Mouse (Mus musculus) liver, adult 2 months (tissue): ENCODE data around the gene Fhit. TPM values are rescaled to one million over a fixed set of nuclear protein-coding genes. Genes with fewer than 3 reads are reported as not detected.

Source experiments
- DNase-seq: peaks from one replicate; pipeline ENCODE4 v3.0.0-alpha.2; 2011; ENCODE audit warnings: low read depth, low spot score; ENCODE audit errors: extremely low read depth
- H3K27ac ChIP-seq: fragments of 200-500 bp; replicated peaks from 2 replicates; pipeline ENCODE4 v1.5.1; 2012; ENCODE audit warnings: low read depth, mild to moderate bottlenecking, control low read depth, inconsistent platforms, low read length; ENCODE audit not compliant: insufficient read depth
- H3K27me3 ChIP-seq: fragments of 200-500 bp; 2 replicates; pipeline ENCODE4 v1.6.1; 2012; ENCODE audit warnings: mild to moderate bottlenecking, moderate library complexity, low read length, inconsistent platforms; ENCODE audit not compliant: control insufficient read depth, insufficient read depth
- H3K36me3 ChIP-seq: fragments of 200-500 bp; 2 replicates; pipeline ENCODE4 v1.6.1; 2012; ENCODE audit warnings: low read length, inconsistent platforms; ENCODE audit not compliant: control insufficient read depth, insufficient read depth
- H3K4me1 ChIP-seq: fragments of 200-500 bp; 2 replicates; pipeline ENCODE4 v1.6.1; 2011; ENCODE audit warnings: low read length; ENCODE audit not compliant: control insufficient read depth, insufficient read depth
- H3K4me3 ChIP-seq: fragments of 200-500 bp; 2 replicates; pipeline ENCODE4 v1.5.1; 2011; ENCODE audit warnings: low read depth, mild to moderate bottlenecking, control low read depth, low read length, moderate library complexity; ENCODE audit not compliant: insufficient read depth
- H3K79me2 ChIP-seq: fragments of 200-500 bp; 2 replicates; pipeline ENCODE4 v1.6.1; 2012; ENCODE audit warnings: inconsistent platforms, mild to moderate bottlenecking, low read length, moderate library complexity; ENCODE audit not compliant: control insufficient read depth, insufficient read depth
- H3K9ac ChIP-seq: fragments of 200-500 bp; 2 replicates; pipeline ENCODE4 v1.6.1; 2012; ENCODE audit warnings: low read depth, mild to moderate bottlenecking, control low read depth, inconsistent platforms, low read length
- CTCF ChIP-seq: fragments of 200-500 bp; IDR thresholded peaks from 2 replicates; pipeline ENCODE4 v1.5.1; 2011; ENCODE audit warnings: low read depth, low read length, control low read depth
- POLR2A ChIP-seq: fragments of 200-500 bp; IDR thresholded peaks from 2 replicates; pipeline ENCODE4 v1.6.1; 2011; ENCODE audit warnings: low read length, control low read depth; ENCODE audit not compliant: insufficient read depth; ENCODE audit errors: extremely low read depth
- WGBS: fragments of 180-500 bp; shearing (Covaris S2); methylation state at CpG from one replicate; pipeline ENCODE4 v1.1.7; 2018; 5-methylcytosine and 5-hydroxymethylcytosine counted together
- polyA plus RNA-seq: library from polyadenylated mRNA; depleted of rRNA; stranded (reverse); fragments of >200 nt; gene quantifications from 2 replicates; pipeline ENCODE4 v1.2.3, GENCODE M21; 2012; rRNA removed
- total RNA-seq: library from RNA; depleted of rRNA; stranded (reverse); fragments of >200 nt; gene quantifications from 2 replicates; pipeline ENCODE4 v1.2.3, GENCODE M21; 2014; rRNA removed

The Fhit gene
- total and polyA plus RNA-seq, 2 experiments = 7.6 to 7.8 TPM

DNA sequence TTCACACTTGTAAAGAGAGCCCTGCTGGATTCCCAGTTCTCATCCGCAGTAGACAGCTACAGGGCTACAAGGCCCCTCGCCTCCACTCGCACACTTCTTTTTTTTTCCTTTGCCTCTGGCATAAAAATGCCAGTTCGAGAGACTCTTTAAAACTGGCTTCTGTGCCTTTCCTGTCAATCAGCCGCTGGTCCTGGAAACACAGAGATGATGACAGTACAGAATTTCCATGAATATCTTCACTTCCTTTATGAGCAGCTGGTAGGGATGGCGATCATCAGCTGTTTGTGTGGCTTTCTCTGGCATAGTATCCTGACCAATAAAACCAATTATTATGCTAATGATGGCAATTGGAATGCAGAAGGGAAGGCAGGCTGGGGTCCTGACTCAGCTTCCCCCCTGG, 1626.3 kb downstream of the Fhit start:
- no peak for DNase-seq

DNA sequence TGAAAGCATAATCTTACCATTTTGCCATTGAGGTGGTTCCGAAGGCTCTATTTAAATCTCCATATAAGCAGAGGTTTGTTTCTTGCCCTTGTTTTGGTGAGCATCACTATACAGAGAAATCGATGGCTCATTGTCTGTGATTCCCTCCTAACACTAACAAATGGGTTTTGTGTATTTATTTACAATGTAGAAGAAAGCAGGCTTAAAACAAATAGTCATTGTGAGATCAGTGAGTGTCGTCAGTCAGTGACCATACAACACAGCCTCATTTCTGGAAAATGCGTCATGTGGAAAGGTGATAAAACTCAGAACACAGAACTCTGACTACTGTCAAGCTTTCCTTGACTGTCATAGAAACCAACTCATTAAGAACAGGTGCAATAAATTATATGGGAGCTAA, 1632.6 kb downstream of the Fhit start:
- H3K4me3 ChIP-seq = no peak overlapping the region
- TF ChIP-seq CTCF = no peak
- no peak for TF ChIP-seq POLR2A
- no peak for DNase-seq
- H3K9ac ChIP-seq = no peak overlapping the region
- H3K27ac ChIP-seq = no peak overlapping the region
- no peaks in the 10 kb centered on the region for H3K36me3 ChIP-seq
- H3K4me1 ChIP-seq = no peaks in the 10 kb centered on the region
- WGBS = 93% methylated on average over 4 of the region's 4 CpGs
- H3K79me2 ChIP-seq = no peaks in the 10 kb centered on the region
- no peaks in the 10 kb centered on the region for H3K27me3 ChIP-seq

More for the DNA sequence above, 1626.3 kb downstream of the Fhit start:
- no peaks in the 10 kb centered on the region for H3K36me3 ChIP-seq
- H3K27me3 ChIP-seq = no peaks in the 10 kb centered on the region
- 74% methylated on average over 6 of the region's 6 CpGs for WGBS
- TF ChIP-seq POLR2A (no peak), CTCF (no peak)
- no peak overlapping the region for H3K27ac ChIP-seq
- H3K79me2 ChIP-seq = no peaks in the 10 kb centered on the region
- no peaks in the 10 kb centered on the region for H3K4me1 ChIP-seq
- H3K4me3 ChIP-seq = no peak overlapping the region
- H3K9ac ChIP-seq = no peak overlapping the region

DNA sequence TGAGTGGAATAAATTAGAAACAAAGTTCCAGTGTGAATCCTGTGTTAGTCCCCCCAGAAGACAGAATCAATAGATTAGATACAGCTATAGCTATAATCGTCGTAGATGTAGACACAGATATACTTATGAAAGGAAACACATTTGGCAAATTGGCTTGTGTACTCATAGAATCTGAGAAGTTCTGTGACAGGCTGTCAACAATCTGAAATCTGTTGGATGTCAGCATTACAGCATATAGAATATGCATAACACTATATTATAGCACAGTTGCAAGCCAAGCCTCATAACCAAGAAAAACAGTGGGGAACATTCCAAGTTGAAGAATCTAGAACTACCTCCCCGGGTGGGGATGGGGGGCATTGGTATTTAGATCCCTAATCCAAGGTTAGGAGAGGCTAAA, 1635.7 kb downstream of the Fhit start:
- no peaks in the 10 kb centered on the region for H3K36me3 ChIP-seq
- no peak for DNase-seq
- H3K4me3 ChIP-seq = no peak overlapping the region
- no peaks in the 10 kb centered on the region for H3K27me3 ChIP-seq
- no peak for TF ChIP-seq CTCF
- no peak for TF ChIP-seq POLR2A
- no peak overlapping the region for H3K9ac ChIP-seq
- H3K4me1 ChIP-seq = no peaks in the 10 kb centered on the region
- 90% methylated on average over 3 of the region's 3 CpGs for WGBS
- H3K79me2 ChIP-seq = no peaks in the 10 kb centered on the region
- no peak overlapping the region for H3K27ac ChIP-seq

DNA sequence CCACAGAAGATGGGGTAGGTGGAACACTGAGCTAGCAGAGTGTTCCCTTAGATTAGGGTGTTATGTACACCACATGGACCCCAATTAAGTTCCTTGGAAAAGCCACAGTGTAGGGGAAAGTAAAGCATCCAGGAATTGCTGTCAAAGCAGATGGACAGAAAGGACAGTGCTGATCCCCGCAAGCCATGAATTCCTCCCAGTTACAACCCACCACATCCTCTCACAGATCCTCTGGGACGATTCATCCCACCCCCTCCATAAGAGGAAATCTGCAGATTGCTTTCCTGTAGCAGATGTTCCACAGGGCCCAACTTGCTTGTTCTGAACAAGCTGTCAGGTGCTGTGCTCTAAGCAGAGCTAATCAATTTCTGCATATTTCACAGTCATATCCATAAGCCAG, 1644.2 kb downstream of the Fhit start:
- no peak for TF ChIP-seq POLR2A
- TF ChIP-seq CTCF = no peak
- Histone ChIP-seq H3K4me1 (no peaks in the 10 kb centered on the region), H3K9ac (no peak overlapping the region), H3K36me3 (no peaks in the 10 kb centered on the region), H3K27me3 (no peaks in the 10 kb centered on the region), H3K79me2 (no peaks in the 10 kb centered on the region), H3K4me3 (no peak overlapping the region), H3K27ac (no peak overlapping the region)
- 71% methylated on average over 2 of the region's 2 CpGs for WGBS
- no peak for DNase-seq

DNA sequence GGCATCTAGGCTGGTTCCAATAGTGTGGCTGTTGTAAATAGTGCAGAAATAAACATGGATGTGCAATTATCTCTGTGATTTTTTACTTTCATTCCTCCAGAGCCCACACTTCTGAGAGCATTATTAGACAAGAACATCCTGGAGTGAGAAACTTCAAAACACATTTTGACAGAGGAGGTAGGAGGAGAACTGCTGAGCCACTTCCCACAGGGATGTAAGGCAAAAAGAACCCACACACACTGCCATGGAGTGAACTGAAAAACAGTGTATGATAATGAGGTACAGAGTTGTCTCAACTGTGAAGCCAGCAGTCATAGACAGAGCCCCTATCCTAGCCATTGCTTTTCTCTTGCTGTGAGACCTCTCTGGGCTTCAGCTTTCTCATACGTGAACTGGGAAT, 1652.2 kb downstream of the Fhit start:
- no peaks in the 10 kb centered on the region for H3K27me3 ChIP-seq
- no peaks in the 10 kb centered on the region for H3K4me1 ChIP-seq
- no peaks in the 10 kb centered on the region for H3K36me3 ChIP-seq
- no peaks in the 10 kb centered on the region for H3K79me2 ChIP-seq
- H3K27ac ChIP-seq = no peak overlapping the region
- H3K4me3 ChIP-seq = no peak overlapping the region
- 95% methylated on average over 1 of the region's 1 CpGs for WGBS
- no peak overlapping the region for H3K9ac ChIP-seq
- DNase-seq = no peak
- TF ChIP-seq CTCF (no peak), POLR2A (no peak)

Other genes with a start within 250 kb of the Fhit start
- gene Gm3839, start 194.7 kb upstream of the Fhit start, total RNA-seq = 4.4 and 11.0 TPM in 2 replicates
- gene Gm3839, start 194.7 kb upstream of the Fhit start, polyA plus RNA-seq = 6.2 and 7.5 TPM in 2 replicates